8 mouse cellular contexts compared by ENCODE assay signal in the genomic region with DNA sequence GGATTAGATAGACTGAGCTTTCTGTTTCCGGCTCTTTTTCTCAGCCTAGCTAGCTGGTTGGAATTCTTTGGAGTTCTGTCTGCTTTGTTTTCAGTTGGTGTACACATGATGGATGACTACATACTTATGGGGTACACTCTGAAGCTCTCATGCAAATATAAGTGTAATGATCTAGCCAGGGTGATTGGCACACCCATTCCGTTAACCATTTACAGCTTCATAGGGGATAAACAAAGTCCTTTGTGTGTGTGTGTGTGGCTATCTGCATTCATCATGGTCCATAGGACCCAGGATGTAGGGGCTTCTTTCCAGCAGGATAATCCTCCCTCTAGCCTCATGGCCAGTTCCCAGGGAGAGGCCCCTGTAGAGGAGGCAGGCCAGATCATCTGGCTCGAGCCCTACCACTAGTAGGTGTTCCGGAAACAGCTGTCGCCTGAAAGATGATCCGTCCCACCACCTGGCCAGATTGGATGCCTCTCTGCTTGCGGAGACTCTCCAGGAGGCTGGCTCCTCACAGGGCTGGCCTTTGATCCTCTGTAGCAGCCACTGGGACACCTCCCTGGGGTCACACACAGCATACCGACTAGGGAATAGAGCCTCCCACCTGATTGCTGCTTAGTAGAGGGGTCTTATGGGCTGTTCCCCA. TPM values are rescaled to one million over a fixed set of nuclear protein-coding genes. Genes with fewer than 3 reads are reported as not detected.
A peak's percentile ranks its signal among the peaks of the same experiment; 100 is the strongest.
DNase-seq lines count a peak whose midpoint lies in the region; ATAC-seq and TF ChIP-seq lines count a peak whose summit lies in the region.

No protein-coding gene starts in this region.

- TF ChIP-seq EP300 in liver, postnatal 0 days (IDR thresholded peaks at IDR 0.05; ENCODE audit: low read depth): no peak

- H3K27me3 ChIP-seq in midbrain, embryonic 10.5 days (ENCODE audit: low read depth, poor library complexity, severe bottlenecking): no peaks in the 10 kb centered on the region
- no peaks in the 10 kb centered on the region for H3K27me3 ChIP-seq in midbrain, embryonic 11.5 days (ENCODE audit: control insufficient read depth, insufficient read depth, low read length)
- H3K27me3 ChIP-seq in intestine, embryonic 14.5 days (replicated peaks; ENCODE audit: control insufficient read depth, insufficient read depth, low read length): no peaks in the 10 kb centered on the region
- H3K27me3 ChIP-seq in liver, postnatal 0 days (ENCODE audit: insufficient read depth, low read length): no peaks in the 10 kb centered on the region
- no peaks in the 10 kb centered on the region for H3K27me3 ChIP-seq in thymus, adult 2 months (ENCODE audit: control insufficient read depth, insufficient read depth, low read length)

- no peak for TF ChIP-seq POLR2A in thymus, adult 2 months (IDR thresholded peaks at IDR 0.05; ENCODE audit: control insufficient read depth, extremely low read depth, insufficient read depth, low read length, poor library complexity)

- H3K27ac ChIP-seq in midbrain, embryonic 10.5 days (replicated peaks): peak overlapping the region; percentile 63
- H3K27ac ChIP-seq in midbrain, embryonic 11.5 days (ENCODE audit: low read depth, low read length): no peak overlapping the region
- peak overlapping the region; percentile 62 for H3K27ac ChIP-seq in intestine, embryonic 14.5 days (ENCODE audit: low read depth)
- peak overlapping the region; percentile 75 for H3K27ac ChIP-seq in liver, postnatal 0 days (ENCODE audit: low read depth)
- H3K27ac ChIP-seq in thymus, adult 2 months (ENCODE audit: control insufficient read depth, insufficient read depth, low read length): no peak overlapping the region

- H3K4me3 ChIP-seq in midbrain, embryonic 10.5 days: no peak overlapping the region
- no peak overlapping the region for H3K4me3 ChIP-seq in midbrain, embryonic 11.5 days (ENCODE audit: low read depth, low read length)
- H3K4me3 ChIP-seq in intestine, embryonic 14.5 days (ENCODE audit: low read depth, low read length): no peak overlapping the region
- no peak overlapping the region for H3K4me3 ChIP-seq in liver, postnatal 0 days (ENCODE audit: low read depth, low read length)
- no peak overlapping the region for H3K4me3 ChIP-seq in thymus, adult 2 months (ENCODE audit: control insufficient read depth, insufficient read depth, low read length)

- no peak for DNase-seq in midbrain, embryonic 10.5 days (ENCODE audit: low spot score)
- no peak for DNase-seq in midbrain, embryonic 11.5 days (ENCODE audit: low spot score, missing footprints)
- DNase-seq in intestine, embryonic 14.5 days (ENCODE audit: low spot score): no peak
- DNase-seq in liver, postnatal 0 days: no peak
- no peak for DNase-seq in heart, adult 18-20 months
- DNase-seq in left cerebral cortex, adult 11 months (ENCODE audit: low spot score): no peak
- DNase-seq in thymus, adult 2 months: no peak

- no peak for TF ChIP-seq CTCF in liver, postnatal 0 days (IDR thresholded peaks at IDR 0.05; ENCODE audit: low read depth)
- TF ChIP-seq CTCF in thymus, adult 2 months (IDR thresholded peaks at IDR 0.05; ENCODE audit: borderline replicate concordance, control insufficient read depth, extremely low read depth, insufficient read depth, low read length, poor library complexity): no peak

- WGBS in midbrain, embryonic 10.5 days: 21% methylated on average over 8 of the region's 8 CpGs
- 23% methylated on average over 8 of the region's 8 CpGs for WGBS in midbrain, embryonic 11.5 days
- 16% methylated on average over 8 of the region's 8 CpGs for WGBS in intestine, embryonic 14.5 days
- WGBS in liver, postnatal 0 days (ENCODE audit: insufficient replicate concordance): 70% methylated on average over 8 of the region's 8 CpGs
- WGBS in thymus, adult 2 months: 97% methylated on average over 8 of the region's 8 CpGs

- peaks cover 44% of the 10 kb centered on the region for H3K4me1 ChIP-seq in midbrain, embryonic 10.5 days
- peaks cover 12% of the 10 kb centered on the region for H3K4me1 ChIP-seq in midbrain, embryonic 11.5 days (ENCODE audit: control insufficient read depth, insufficient read depth, low read length)
- peaks cover 35% of the 10 kb centered on the region for H3K4me1 ChIP-seq in intestine, embryonic 14.5 days (replicated peaks; ENCODE audit: control insufficient read depth, insufficient read depth, low read length)
- H3K4me1 ChIP-seq in liver, postnatal 0 days (ENCODE audit: insufficient read depth): peaks cover 29% of the 10 kb centered on the region
- H3K4me1 ChIP-seq in thymus, adult 2 months (replicated peaks; ENCODE audit: control insufficient read depth, insufficient read depth, low read length): peaks cover 12% of the 10 kb centered on the region

- no peaks in the 10 kb centered on the region for H3K9me3 ChIP-seq in midbrain, embryonic 10.5 days (replicated peaks)
- H3K9me3 ChIP-seq in midbrain, embryonic 11.5 days (ENCODE audit: control insufficient read depth, low read length): no peaks in the 10 kb centered on the region
- H3K9me3 ChIP-seq in intestine, embryonic 14.5 days (ENCODE audit: control insufficient read depth, low read length): no peaks in the 10 kb centered on the region
- no peaks in the 10 kb centered on the region for H3K9me3 ChIP-seq in liver, postnatal 0 days (ENCODE audit: low read length)

- peaks cover 13% of the 10 kb centered on the region for H3K36me3 ChIP-seq in midbrain, embryonic 10.5 days
- H3K36me3 ChIP-seq in midbrain, embryonic 11.5 days (ENCODE audit: control insufficient read depth, insufficient read depth, low read length): no peaks in the 10 kb centered on the region
- no peaks in the 10 kb centered on the region for H3K36me3 ChIP-seq in intestine, embryonic 14.5 days (ENCODE audit: control insufficient read depth, insufficient read depth, low read length)
- 0 out of 2 replicates have a peak, but pooled peaks cover 8% of the 10 kb centered on the region for H3K36me3 ChIP-seq in liver, postnatal 0 days (replicated peaks; ENCODE audit: insufficient read depth, low read length)
- no peaks in the 10 kb centered on the region for H3K36me3 ChIP-seq in thymus, adult 2 months (ENCODE audit: control insufficient read depth, insufficient read depth, low read length)

- H3K9ac ChIP-seq in midbrain, embryonic 11.5 days (ENCODE audit: low read length): no peak overlapping the region
- H3K9ac ChIP-seq in intestine, embryonic 14.5 days (ENCODE audit: low read length): no peak overlapping the region
- no peak overlapping the region for H3K9ac ChIP-seq in liver, postnatal 0 days (replicated peaks)

- no peak for ATAC-seq in midbrain, embryonic 11.5 days (ENCODE audit: low FRiP score)
- ATAC-seq in intestine, embryonic 14.5 days (replicated peaks; ENCODE audit: low FRiP score, low TSS enrichment, low read depth): peak; percentile 67
- peak; percentile 83 for ATAC-seq in liver, postnatal 0 days
- ATAC-seq in erythroblast, adult 5-6 weeks (replicated peaks; ENCODE audit: low FRiP score, poor library complexity, severe bottlenecking): no peak

- no peak overlapping the region for H3K4me2 ChIP-seq in midbrain, embryonic 11.5 days
- H3K4me2 ChIP-seq in intestine, embryonic 14.5 days (ENCODE audit: low read length): peak overlapping the region; percentile 12; the same call in 1 of the 2 replicates
- peak overlapping the region; percentile 22; the same call in 1 of the 2 replicates for H3K4me2 ChIP-seq in liver, postnatal 0 days (ENCODE audit: low read depth, low read length)

RNA-seq across cellular contexts. Expression of a gene that starts 57.6 kb away (rescaled TPM):
- polyA plus RNA-seq in midbrain, embryonic 10.5 days (2016; fragmentation: Nextera tagmentation; extraction: Ambion mirVana): 9.3 and 11.2 TPM in 2 replicates
- polyA plus RNA-seq in midbrain, embryonic 11.5 days (2014; fragmentation: Nextera tagmentation; extraction: Ambion mirVana): 23.7 and 28.5 TPM in 2 replicates
- 22.2 and 22.4 TPM in 2 replicates for polyA plus RNA-seq in intestine, embryonic 14.5 days (2014; fragmentation: Nextera tagmentation; extraction: Ambion mirVana)
- polyA plus RNA-seq in liver, postnatal 0 days (2015; fragmentation: Nextera tagmentation; extraction: Ambion mirVana): 22.3 and 22.6 TPM in 2 replicates
- total RNA-seq in erythroblast, adult 5-6 weeks (2015; ENCODE audit: low replicate concordance): 25.1 and 34.8 TPM in 2 replicates
- 23.0 and 28.3 TPM in 2 replicates for total RNA-seq in erythroblast, adult 5-6 weeks (2017; ENCODE audit: low replicate concordance)
- 10 to 100 TPM; 17.6 to 22.3 TPM for total RNA-seq in heart, adult 18-20 months (2021)
- 103 and 134 TPM in 2 replicates for polyA plus RNA-seq in thymus, adult 2 months (2012; rRNA removed)

Comparison
In these comparisons a context has a peak if more than half of its experiments do, and no peak if none do; other contexts are left out.
1. H3K27ac ChIP-seq: peak in midbrain, embryonic 10.5 days (single experiment), intestine, embryonic 14.5 days (single experiment) and liver, postnatal 0 days (single experiment); none in midbrain, embryonic 11.5 days (single experiment) and thymus, adult 2 months (single experiment).
2. ATAC-seq: peak in intestine, embryonic 14.5 days (single experiment) and liver, postnatal 0 days (single experiment); none in midbrain, embryonic 11.5 days (single experiment) and erythroblast, adult 5-6 weeks (single experiment).